Mouse (Mus musculus) midbrain, embryonic 15.5 days (tissue): Measurements from ENCODE around the gene Nit2. TPM values are rescaled to one million over a fixed set of nuclear protein-coding genes. Genes with fewer than 3 reads are reported as not detected.
A peak's percentile ranks its signal among the peaks of the same experiment; 100 is the strongest.

Source experiments
- ATAC-seq: fragments of 200-750 bp; cut with Nextera tagmentation; replicated peaks from 2 replicates; pipeline ENCODE4 v1.8.0; 2017; ENCODE audit warnings: moderate TSS enrichment
- H3K27ac ChIP-seq: fragments of 300-500 bp; sonication (generic); 2 replicates; pipeline ENCODE4 v1.5.1; 2015; ENCODE audit warnings: mild to moderate bottlenecking, inconsistent platforms
- H3K27me3 ChIP-seq: fragments of 300-500 bp; sonication (generic); replicated peaks from 2 replicates; pipeline ENCODE4 v1.6.1; 2015; ENCODE audit warnings: inconsistent platforms
- H3K36me3 ChIP-seq: fragments of 300-500 bp; sonication (generic); replicated peaks from 2 replicates; pipeline ENCODE4 v1.6.1; 2015; ENCODE audit warnings: inconsistent platforms
- H3K4me1 ChIP-seq: fragments of 300-500 bp; sonication (generic); 2 replicates; pipeline ENCODE4 v1.6.1; 2015; ENCODE audit warnings: inconsistent platforms
- H3K4me2 ChIP-seq: fragments of 300-500 bp; sonication (generic); 2 replicates; pipeline ENCODE4 v1.6.1; 2015; ENCODE audit warnings: inconsistent platforms, mild to moderate bottlenecking, moderate library complexity
- H3K4me3 ChIP-seq: fragments of 300-500 bp; sonication (generic); 2 replicates; pipeline ENCODE4 v1.5.1; 2015; ENCODE audit warnings: mild to moderate bottlenecking, inconsistent platforms
- H3K9ac ChIP-seq: fragments of 300-500 bp; sonication (generic); 2 replicates; pipeline ENCODE4 v1.6.1; 2015; ENCODE audit warnings: mild to moderate bottlenecking, inconsistent platforms
- H3K9me3 ChIP-seq: fragments of 300-500 bp; sonication (generic); 2 replicates; pipeline ENCODE4 v1.6.1; 2016; ENCODE audit warnings: inconsistent platforms
- WGBS: fragments of 180-500 bp; shearing (Covaris S2); methylation state at CpG from one replicate; pipeline ENCODE4 v1.1.7; 2015; ENCODE audit warnings: mixed read lengths; 5-methylcytosine and 5-hydroxymethylcytosine counted together
- polyA plus RNA-seq: library from polyadenylated mRNA; unstranded; fragments of >200 nt; fragmentation: Nextera tagmentation; extraction: Ambion mirVana; gene quantifications from 2 replicates; pipeline ENCODE4 v1.2.1, GENCODE M21; 2015

Nit2 gene
- polyA plus RNA-seq, 1 experiment from 2014 or later: 42.5 TPM

DNA sequence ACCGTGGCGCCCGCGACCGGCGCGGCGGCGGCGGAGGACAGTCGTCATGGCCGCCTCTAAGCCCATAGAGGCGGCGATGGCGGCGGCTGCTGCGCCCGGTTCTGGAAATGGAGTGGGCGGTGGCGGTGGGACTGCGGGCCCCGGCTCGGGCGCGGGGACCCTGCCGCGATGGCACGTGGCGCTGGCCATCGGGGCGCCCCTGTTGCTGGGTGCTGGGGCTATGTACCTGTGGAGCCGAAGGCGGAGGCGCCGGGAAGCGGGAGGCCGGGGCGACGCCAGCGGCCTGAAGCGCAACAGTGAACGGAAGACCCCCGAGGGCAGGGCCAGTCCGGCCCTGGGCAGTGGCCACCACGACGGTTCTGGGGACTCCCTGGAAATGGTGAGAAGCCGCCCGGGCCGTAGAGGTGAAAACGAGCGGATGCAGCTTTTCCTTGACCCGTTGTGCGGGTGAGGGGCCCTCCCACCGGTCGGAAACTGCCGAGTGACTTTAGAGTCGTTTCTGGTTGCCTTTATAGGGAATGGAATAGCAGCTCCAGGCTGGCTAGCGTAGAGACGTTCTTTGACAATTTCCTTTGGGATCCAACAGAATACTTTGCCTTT is 45.2 kb downstream of the Nit2 start:
- WGBS: under 1% methylated on average over 59 of the region's 59 CpGs

GRCm38 (mm10) chr16:57120913-57121815 is 46.0 kb downstream of the Nit2 start, which contains the start of gene Tomm70a:
Gene Tomm70a, plus strand, starts transcription at chr16:57121703.
- peak; percentile 100 for ATAC-seq
- no peaks in the 10 kb centered on the region for H3K27me3 ChIP-seq
- H3K9ac ChIP-seq: peak within 1 kb of the TSS; percentile 93
- no peaks in the 10 kb centered on the region for H3K36me3 ChIP-seq
- H3K4me2 ChIP-seq: peak within 1 kb of the TSS; percentile 69
- under 1% methylated on average over 37 of the region's 37 CpGs for WGBS
- H3K27ac ChIP-seq: peak within 1 kb of the TSS; percentile 98
- H3K9me3 ChIP-seq: no peaks in the 10 kb centered on the region
- peak within 1 kb of the TSS; percentile 80 for H3K4me3 ChIP-seq
- peaks cover 25% of the 10 kb centered on the region for H3K4me1 ChIP-seq

More for the DNA sequence above, 45.2 kb downstream of the Nit2 start:
- Histone ChIP-seq H3K9me3 (no peaks in the 10 kb centered on the region), H3K4me3 (peak overlapping the region; percentile 80), H3K4me2 (peak overlapping the region; percentile 69), H3K9ac (peak overlapping the region; percentile 93), H3K36me3 (no peaks in the 10 kb centered on the region), H3K4me1 (peaks cover 26% of the 10 kb centered on the region), H3K27me3 (no peaks in the 10 kb centered on the region), H3K27ac (peak overlapping the region; percentile 98)
- no peak; the same call in 1 of the 2 replicates for ATAC-seq

- no peak for ATAC-seq
- H3K36me3 ChIP-seq: no peaks in the 10 kb centered on the region
- 76% methylated on average over 2 of the region's 2 CpGs for WGBS
These were observed 49.6 kb downstream of the Nit2 start for GRCm38 (mm10) chr16:57117562-57117961.

DNA sequence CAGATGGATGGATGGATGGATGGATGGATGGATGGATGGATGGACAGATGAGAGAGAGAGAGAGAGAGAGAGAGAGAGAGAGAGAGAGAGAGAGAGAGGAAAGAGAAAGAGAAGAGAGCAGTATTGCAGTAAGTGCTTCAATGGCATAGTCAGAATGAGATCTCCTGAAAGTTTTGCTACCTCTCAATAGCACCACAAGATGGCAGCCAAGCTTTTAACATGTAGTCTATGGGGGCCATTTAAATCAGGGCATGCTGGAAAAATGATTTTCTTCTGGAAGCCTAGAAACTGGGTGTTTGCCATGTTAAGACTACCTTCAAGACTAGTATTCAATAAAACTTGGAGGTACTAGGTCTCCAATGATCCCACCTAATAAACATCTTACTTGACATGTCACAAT is 51.1 kb downstream of the Nit2 start:
- no peaks in the 10 kb centered on the region for H3K36me3 ChIP-seq
- no peaks in the 10 kb centered on the region; the same call in 1 of the 2 replicates for H3K27me3 ChIP-seq
- H3K4me2 ChIP-seq: no peak overlapping the region
- H3K27ac ChIP-seq: no peak overlapping the region
- H3K4me3 ChIP-seq: no peak overlapping the region
- no peak for ATAC-seq
- H3K9me3 ChIP-seq: no peaks in the 10 kb centered on the region
- no peaks in the 10 kb centered on the region for H3K4me1 ChIP-seq
- H3K9ac ChIP-seq: no peak overlapping the region

More at GRCm38 (mm10) chr16:57117562-57117961, 49.6 kb downstream of the Nit2 start:
- H3K27me3 ChIP-seq: no peaks in the 10 kb centered on the region; the same call in 1 of the 2 replicates
- no peaks in the 10 kb centered on the region for H3K9me3 ChIP-seq
- no peak overlapping the region for H3K4me2 ChIP-seq
- no peak overlapping the region for H3K4me3 ChIP-seq
- H3K9ac ChIP-seq: no peak overlapping the region
- H3K27ac ChIP-seq: no peak overlapping the region
- peaks cover 3% of the 10 kb centered on the region for H3K4me1 ChIP-seq

Other genes starting within 250 kb of the Nit2 start
- gene Lnp1, start 239.3 kb downstream of the Nit2 start, polyA plus RNA-seq: 0.36 TPM in 1 of 2 replicates, not detected in the other
- not detected in 2 replicates for gene Tmem45a2, start 96.0 kb downstream of the Nit2 start, polyA plus RNA-seq
- gene Tomm70a, start 45.6 kb downstream of the Nit2 start, polyA plus RNA-seq: 62.6 and 65.1 TPM in 2 replicates
- gene Tbc1d23, start 64.2 kb upstream of the Nit2 start, polyA plus RNA-seq: 32.1 and 34.8 TPM in 2 replicates
- gene Tmem30c, start 125.5 kb upstream of the Nit2 start, polyA plus RNA-seq: 0.31 and 0.53 TPM in 2 replicates
- gene Filip1l, start 185.8 kb upstream of the Nit2 start, polyA plus RNA-seq: 1.9 and 2.5 TPM in 2 replicates